Mouse (Mus musculus) ES-E14 (cell line): ENCODE data around the gene Cxcl1. TPM values are rescaled to one million over a fixed set of nuclear protein-coding genes. Genes with fewer than 3 reads are reported as not detected.

Source experiments
- DNase-seq: peaks from one replicate; pipeline ENCODE4 v3.0.0-alpha.2; 2013; ENCODE audit warnings: low read depth, low spot score
- H3K27ac ChIP-seq: 2 replicates; pipeline ENCODE4 v1.5.1; 2012; ENCODE audit warnings: low read depth, mild to moderate bottlenecking, low read length, moderate library complexity, mixed read lengths; ENCODE audit not compliant: poor library complexity, insufficient read depth, severe bottlenecking
- H3K36me3 ChIP-seq: 2 replicates; pipeline ENCODE4 v1.6.1; 2012; ENCODE audit warnings: mild to moderate bottlenecking, low read length, moderate library complexity, mixed read lengths; ENCODE audit not compliant: control insufficient read depth, poor library complexity, insufficient read depth, severe bottlenecking
- H3K4me1 ChIP-seq, 2 experiments: fragments of 150-350 bp in 1 of 2; sonication (generic) in 1 of 2; 2 replicates each; pipeline ENCODE4 v1.6.1; 2012; ENCODE audit warnings: low read length in 2 of 2, mild to moderate bottlenecking in 1 of 2, mixed read lengths in 1 of 2; ENCODE audit not compliant: control insufficient read depth in 2 of 2, insufficient read depth in 2 of 2, poor library complexity in 1 of 2
- H3K4me3 ChIP-seq, 2 experiments: fragments of 150-350 bp in 1 of 2; sonication (generic) in 1 of 2; 2 replicates each; pipeline ENCODE4 v1.5.1; 2012; ENCODE audit warnings: low read length in 2 of 2, low read depth in 1 of 2, mild to moderate bottlenecking in 1 of 2, mixed read lengths in 1 of 2; ENCODE audit not compliant: insufficient read depth in 1 of 2, poor library complexity in 1 of 2, severe bottlenecking in 1 of 2
- H3K9ac ChIP-seq: 2 replicates; pipeline ENCODE4 v1.6.1; 2012; ENCODE audit warnings: low read depth, mild to moderate bottlenecking, low read length, mixed read lengths; ENCODE audit not compliant: poor library complexity, insufficient read depth, severe bottlenecking
- H3K9me3 ChIP-seq: fragments of 150-350 bp; sonication (generic); 2 replicates; pipeline ENCODE4 v1.6.1; 2012; ENCODE audit warnings: low read depth, mild to moderate bottlenecking, low read length; ENCODE audit not compliant: control insufficient read depth, insufficient read depth
- CHD2 ChIP-seq: IDR thresholded peaks from 2 replicates; pipeline ENCODE4 v1.6.1; 2014; ENCODE audit warnings: mild to moderate bottlenecking, low read depth, low read length, inconsistent platforms
- HCFC1 ChIP-seq: IDR thresholded peaks from 2 replicates; pipeline ENCODE4 v1.6.1; 2012; ENCODE audit warnings: low read length, inconsistent platforms, borderline replicate concordance; ENCODE audit not compliant: insufficient read depth
- MAFK ChIP-seq: IDR thresholded peaks from 2 replicates; pipeline ENCODE4 v1.6.1; 2014; ENCODE audit warnings: mild to moderate bottlenecking, low read depth, low read length, inconsistent platforms; ENCODE audit not compliant: insufficient read depth
- ZC3H11A ChIP-seq: IDR thresholded peaks from 2 replicates; pipeline ENCODE4 v1.6.1; 2012; ENCODE audit warnings: low read depth, mild to moderate bottlenecking, inconsistent platforms, low read length, borderline replicate concordance
- ZNF384 ChIP-seq: IDR thresholded peaks from 2 replicates; pipeline ENCODE4 v1.6.1; 2012; ENCODE audit warnings: low read depth, low read length, inconsistent platforms
- in situ Hi-C, 2 experiments: fragments of 600-800 bp; cut with MboI; formaldehyde crosslinking; loops; one replicate each; pipeline ENCODE4 v1.15.1; 2025; ENCODE audit warnings: low sequenced_read_pairs in 2 of 2, inconsistent platforms in 1 of 2; ENCODE audit not compliant: unreplicated experiment in 2 of 2
- total RNA-seq: library from RNA; depleted of rRNA; stranded (reverse); fragments of 300-350 nt; gene quantifications from 2 replicates; pipeline ENCODE4 v1.2.3, GENCODE M21; 2012

Cxcl1 gene
- total RNA-seq, 1 experiment = 0.45 TPM

- Histone ChIP-seq H3K27ac (no peak overlapping the region), H3K9me3 (no peaks in the 10 kb centered on the region), H3K4me1 (no peaks in the 10 kb centered on the region), H3K4me3 (no peak overlapping the region), H3K9ac (no peak overlapping the region), H3K36me3 (no peaks in the 10 kb centered on the region)
- DNase-seq = no peak
- TF ChIP-seq CHD2 = no peak
- no peak for TF ChIP-seq ZC3H11A
- TF ChIP-seq MAFK = no peak
- no peak for TF ChIP-seq ZNF384
- TF ChIP-seq HCFC1 = no peak
- in situ Hi-C loops = no loop called here
Observed at GRCm38 (mm10) chr5:90882146-90882545, 8.9 kb upstream of the Cxcl1 start.

DNA sequence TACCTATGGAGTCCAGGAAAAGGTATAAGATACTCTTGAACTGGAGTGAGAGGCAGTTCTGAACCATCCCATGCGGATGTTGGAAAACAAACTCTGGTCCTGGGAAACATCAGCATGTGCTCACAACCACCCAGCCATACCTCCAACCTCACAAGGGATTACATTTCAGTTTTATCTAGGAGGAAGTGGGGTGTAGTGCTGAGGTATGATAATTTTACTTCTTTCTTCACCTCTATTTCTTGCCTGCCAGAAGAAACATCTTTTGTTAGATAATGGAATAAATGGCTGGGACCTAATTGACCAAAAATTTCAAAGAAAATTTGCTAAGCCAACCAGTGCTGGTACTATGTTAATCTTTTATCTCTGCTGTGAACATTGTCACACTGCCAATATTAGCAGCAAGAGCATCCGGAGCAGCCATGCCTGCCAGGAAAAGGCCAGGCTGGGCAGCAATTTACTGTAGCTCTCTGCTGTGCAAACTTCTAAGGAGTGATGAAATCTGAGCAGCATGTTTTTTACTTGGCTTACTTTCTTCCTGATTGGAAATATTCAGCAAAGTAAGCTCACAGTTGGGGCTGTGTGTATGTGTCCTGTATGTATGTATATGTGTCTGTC lies 6.3 kb upstream of the Cxcl1 start:
- TF ChIP-seq MAFK = no peak
- no peak for TF ChIP-seq HCFC1
- no peak for TF ChIP-seq ZC3H11A
- no peak for TF ChIP-seq CHD2
- no peak for TF ChIP-seq ZNF384
- H3K9ac ChIP-seq = no peak overlapping the region
- DNase-seq = no peak
- in situ Hi-C loops = no loop called here
- no peaks in the 10 kb centered on the region for H3K36me3 ChIP-seq
- no peak overlapping the region for H3K27ac ChIP-seq
- no peaks in the 10 kb centered on the region for H3K4me1 ChIP-seq
- no peaks in the 10 kb centered on the region for H3K9me3 ChIP-seq
- H3K4me3 ChIP-seq = no peak overlapping the region

DNA sequence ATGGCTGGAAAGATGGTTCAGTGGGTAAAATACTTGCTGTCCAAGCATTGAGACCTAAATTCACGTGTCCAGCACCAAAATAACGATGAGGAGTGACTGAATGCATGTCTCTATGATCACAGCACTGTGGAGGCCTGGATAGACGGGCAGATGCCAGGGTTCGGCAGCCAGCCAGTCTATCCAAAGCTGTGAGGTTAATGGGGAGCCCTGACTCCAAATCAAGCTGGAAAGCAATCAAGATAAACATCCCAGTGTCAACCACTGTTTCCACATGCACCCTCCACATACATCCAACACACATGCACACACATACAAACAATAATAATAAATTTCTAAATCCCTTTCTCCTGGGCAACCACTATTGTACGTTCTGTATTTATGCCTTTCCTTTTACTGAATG lies 2.4 kb upstream of the Cxcl1 start:
- no peak for TF ChIP-seq CHD2
- TF ChIP-seq ZNF384 = no peak
- TF ChIP-seq MAFK = no peak
- TF ChIP-seq HCFC1 = no peak
- TF ChIP-seq ZC3H11A = no peak
- Histone ChIP-seq H3K4me1 (0 out of 4 replicates have a peak, but pooled peaks cover 0 to 2% of the 10 kb centered on the region in 2 experiments), H3K4me3 (no peak overlapping the region), H3K27ac (no peak overlapping the region), H3K9me3 (no peaks in the 10 kb centered on the region), H3K36me3 (no peaks in the 10 kb centered on the region), H3K9ac (no peak overlapping the region)
- in situ Hi-C loops = no loop called here
- DNase-seq = no peak

GRCm38 (mm10) chr5:90891464-90891813 lies 398 bp downstream of the Cxcl1 start:
- Histone ChIP-seq H3K36me3 (no peaks in the 10 kb centered on the region), H3K27ac (no peak overlapping the region), H3K4me3 (peak overlapping the region; percentile 52 to 58), H3K4me1 (0 out of 4 replicates have a peak, but pooled peaks cover 0 to 2% of the 10 kb centered on the region in 2 experiments), H3K9me3 (no peaks in the 10 kb centered on the region), H3K9ac (no peak overlapping the region; the same call in 1 of the 2 replicates)
- TF ChIP-seq ZNF384 (no peak), MAFK (no peak), ZC3H11A (no peak), HCFC1 (no peak), CHD2 (no peak)
- in situ Hi-C loops = no loop called here
- DNase-seq = no peak

- TF ChIP-seq ZNF384 (no peak), MAFK (no peak), HCFC1 (no peak), CHD2 (no peak), ZC3H11A (no peak)
- in situ Hi-C loops = no loop called here
- Histone ChIP-seq H3K36me3 (no peaks in the 10 kb centered on the region), H3K4me3 (no peak overlapping the region), H3K27ac (no peak overlapping the region), H3K4me1 (0 out of 4 replicates have a peak, but pooled peaks cover 0 to 2% of the 10 kb centered on the region in 2 experiments), H3K9me3 (no peaks in the 10 kb centered on the region), H3K9ac (no peak overlapping the region)
- DNase-seq = no peak
Observed at GRCm38 (mm10) chr5:90894231-90894630, 3.2 kb downstream of the Cxcl1 start.
